Mouse (Mus musculus) hindbrain, embryonic 14.5 days (tissue): ENCODE data around the gene Sp6. TPM values are rescaled to one million over a fixed set of nuclear protein-coding genes. Genes with fewer than 3 reads are reported as not detected.
A peak's percentile ranks its signal among the peaks of the same experiment; 100 is the strongest.

ENCODE experiments used
- ATAC-seq: fragments of 200-750 bp; cut with Nextera tagmentation; 2 replicates; pipeline ENCODE4 v1.8.0; 2017; ENCODE audit warnings: moderate number of reproducible peaks, mild to moderate bottlenecking, moderate TSS enrichment, moderate library complexity; ENCODE audit not compliant: low FRiP score
- DNase-seq: peaks from one replicate; pipeline ENCODE4 v3.0.0-alpha.2; 2015; ENCODE audit warnings: low spot score
- H3K27ac ChIP-seq: fragments of 300-500 bp; sonication (generic); 2 replicates; pipeline ENCODE4 v1.5.1; 2014; ENCODE audit warnings: mild to moderate bottlenecking, moderate library complexity
- H3K27me3 ChIP-seq: fragments of 300-500 bp; sonication (generic); 2 replicates; pipeline ENCODE4 v1.6.1; 2014; ENCODE audit warnings: mild to moderate bottlenecking, low read length, mixed read lengths; ENCODE audit not compliant: control insufficient read depth, insufficient read depth
- H3K36me3 ChIP-seq: fragments of 300-500 bp; sonication (generic); replicated peaks from 2 replicates; pipeline ENCODE4 v1.6.1; 2014; ENCODE audit not compliant: control insufficient read depth, insufficient read depth
- H3K4me1 ChIP-seq: fragments of 300-500 bp; sonication (generic); replicated peaks from 2 replicates; pipeline ENCODE4 v1.6.1; 2014; ENCODE audit warnings: antibody characterized with exemption, low read length, mixed read lengths; ENCODE audit not compliant: control insufficient read depth, insufficient read depth
- H3K4me2 ChIP-seq: fragments of 300-500 bp; sonication (generic); replicated peaks from 2 replicates; pipeline ENCODE4 v1.6.1; 2014; ENCODE audit warnings: mild to moderate bottlenecking, moderate library complexity
- H3K4me3 ChIP-seq: fragments of 300-500 bp; sonication (generic); replicated peaks from 2 replicates; pipeline ENCODE4 v1.5.1; 2014; ENCODE audit warnings: mild to moderate bottlenecking, low read length
- H3K9ac ChIP-seq: fragments of 300-500 bp; sonication (generic); 2 replicates; pipeline ENCODE4 v1.6.1; 2014
- H3K9me3 ChIP-seq: fragments of 300-500 bp; sonication (generic); 2 replicates; pipeline ENCODE4 v1.6.1; 2016; ENCODE audit warnings: low read length; ENCODE audit not compliant: control insufficient read depth
- whole genome bisulfite sequencing: fragments of 180-500 bp; shearing (Covaris S2); extraction: QIAGEN DNeasy Blood & Tissue Kit; methylation state at CpG from one replicate; pipeline ENCODE4 v1.1.7; 2014; 5-methylcytosine and 5-hydroxymethylcytosine counted together
- polyA plus RNA-seq: library from polyadenylated mRNA; unstranded; fragments of >200 nt; fragmentation: Nextera tagmentation; extraction: Ambion mirVana; gene quantifications from 2 replicates; pipeline ENCODE4 v1.2.1, GENCODE M21; 2014

Sp6 gene
- polyA plus RNA-seq, 1 experiment from 2014 or later = 0.16 TPM

DNA sequence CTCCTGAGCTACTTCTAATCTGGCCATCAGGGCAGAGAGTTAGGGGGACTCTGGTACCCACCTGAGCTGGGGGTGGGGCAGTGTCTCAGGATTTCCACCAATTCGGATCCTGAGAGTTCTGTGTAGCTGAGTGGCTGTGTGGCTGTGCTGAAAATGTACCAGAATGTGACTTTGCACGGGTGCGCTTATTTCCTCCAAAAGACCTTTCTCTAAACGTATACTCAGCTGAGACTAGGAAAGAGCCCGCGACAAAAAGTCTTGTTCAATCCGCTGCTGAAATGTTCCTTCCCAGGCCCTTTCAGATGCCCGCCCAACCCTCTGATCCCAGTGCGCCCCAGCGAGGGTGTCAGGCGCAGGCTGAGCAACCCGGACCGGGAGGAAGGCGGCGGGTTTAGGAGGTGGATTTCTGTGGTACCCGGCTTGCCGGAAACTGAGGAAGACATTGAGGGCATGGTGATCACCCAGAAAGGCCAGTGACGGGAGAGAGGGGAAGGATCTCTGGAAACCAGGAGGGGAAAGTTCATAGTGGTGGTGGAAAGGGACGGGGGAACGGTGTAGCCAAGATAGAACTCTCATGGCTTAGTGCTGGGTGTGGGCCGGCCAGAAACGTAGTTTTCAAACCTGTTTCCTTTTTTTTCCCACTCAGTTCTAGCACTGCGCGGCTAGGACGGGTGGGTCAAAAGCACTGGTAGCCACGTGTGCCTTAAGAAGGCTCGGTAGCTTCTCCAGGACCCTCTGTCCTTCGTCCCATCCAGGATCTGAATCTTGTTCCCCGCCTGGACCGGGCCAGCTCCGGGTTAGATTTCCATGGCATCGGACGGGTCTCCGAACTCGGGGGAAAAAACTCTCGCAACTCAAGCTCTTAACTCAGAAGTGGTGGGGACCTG lies 4.7 kb downstream of the Sp6 start:
- peaks cover 12% of the 10 kb centered on the region; the same call in 1 of the 2 replicates for H3K4me1 ChIP-seq
- H3K9ac ChIP-seq = no peak overlapping the region
- H3K9me3 ChIP-seq = no peaks in the 10 kb centered on the region
- no peak overlapping the region for H3K27ac ChIP-seq
- no peaks in the 10 kb centered on the region for H3K36me3 ChIP-seq
- no peak for DNase-seq
- ATAC-seq = no peak
- peaks cover 87% of the 10 kb centered on the region for H3K27me3 ChIP-seq
- peak overlapping the region; percentile 47 for H3K4me2 ChIP-seq
- 2% methylated on average over 36 of the region's 36 CpGs for WGBS
- H3K4me3 ChIP-seq = peak overlapping the region; percentile 27

DNA sequence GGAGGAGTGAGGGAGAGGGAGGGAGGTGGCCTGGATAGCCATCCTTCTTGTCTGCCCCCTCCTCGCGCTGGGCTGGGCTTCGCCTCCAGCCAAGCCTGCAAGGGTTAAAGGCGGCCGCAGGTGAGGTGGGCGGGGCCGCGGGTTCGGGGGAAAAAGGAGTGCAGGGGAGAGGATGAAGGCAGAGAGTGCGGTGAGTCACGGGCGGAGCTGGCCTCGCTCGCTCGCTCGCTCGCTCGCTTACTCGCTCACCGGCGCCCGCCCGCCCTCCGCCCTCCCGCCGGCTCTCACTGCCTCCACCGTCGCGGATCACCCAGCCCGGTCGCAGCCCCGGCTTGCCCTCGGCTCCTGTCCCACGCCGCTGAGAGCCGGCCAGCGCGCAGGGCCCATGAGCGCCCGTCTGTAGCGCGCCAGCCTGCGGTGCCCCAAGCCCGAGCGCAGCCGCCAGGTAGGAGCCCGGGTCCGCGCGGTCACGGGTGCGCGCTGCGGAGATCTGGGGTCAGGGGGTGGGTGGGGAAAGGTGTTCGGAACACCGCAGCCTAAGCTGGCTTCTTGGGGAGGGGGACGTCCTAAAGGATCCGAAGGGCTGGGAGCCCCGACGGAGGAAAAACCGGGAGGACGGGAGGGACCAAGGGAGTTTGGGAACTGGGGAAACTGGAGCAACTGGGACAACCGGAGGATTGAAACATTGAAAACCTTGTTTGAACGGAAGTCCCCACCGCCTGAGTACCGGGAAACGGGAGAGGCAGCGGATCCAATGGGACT lies 5.6 kb downstream of the Sp6 start:
- under 1% methylated on average over 54 of the region's 68 CpGs for WGBS
- H3K4me1 ChIP-seq = peaks cover 12% of the 10 kb centered on the region; the same call in 1 of the 2 replicates
- no peaks in the 10 kb centered on the region for H3K9me3 ChIP-seq
- H3K27ac ChIP-seq = no peak overlapping the region
- H3K4me2 ChIP-seq = peak overlapping the region; percentile 47
- ATAC-seq (no peak), DNase-seq (no peak)
- peaks cover 95% of the 10 kb centered on the region for H3K27me3 ChIP-seq
- H3K4me3 ChIP-seq = peak overlapping the region; percentile 27
- H3K9ac ChIP-seq = no peak overlapping the region
- H3K36me3 ChIP-seq = no peaks in the 10 kb centered on the region

GRCm38 (mm10) chr11:97019345-97019708 lies 6.1 kb downstream of the Sp6 start:
- H3K36me3 ChIP-seq = no peaks in the 10 kb centered on the region
- 3% methylated on average over 13 of the region's 13 CpGs for WGBS
- no peak overlapping the region for H3K4me3 ChIP-seq
- no peak overlapping the region for H3K4me2 ChIP-seq
- no peak for DNase-seq
- peaks cover 12% of the 10 kb centered on the region; the same call in 1 of the 2 replicates for H3K4me1 ChIP-seq
- H3K9ac ChIP-seq = no peak overlapping the region
- peaks cover 95% of the 10 kb centered on the region for H3K27me3 ChIP-seq
- ATAC-seq = no peak
- no peaks in the 10 kb centered on the region for H3K9me3 ChIP-seq
- no peak overlapping the region for H3K27ac ChIP-seq

GRCm38 (mm10) chr11:97021121-97021765 lies 8.0 kb downstream of the Sp6 start:
- no peak for DNase-seq
- peak overlapping the region; percentile 46; the same call in 1 of the 2 replicates for H3K4me3 ChIP-seq
- peaks cover 92% of the 10 kb centered on the region for H3K27me3 ChIP-seq
- H3K9ac ChIP-seq = no peak overlapping the region
- H3K9me3 ChIP-seq = no peaks in the 10 kb centered on the region
- peak overlapping the region; percentile 73 for H3K4me2 ChIP-seq
- H3K36me3 ChIP-seq = no peaks in the 10 kb centered on the region
- H3K4me1 ChIP-seq = peaks cover 12% of the 10 kb centered on the region; the same call in 1 of the 2 replicates
- under 1% methylated on average over 26 of the region's 27 CpGs for WGBS
- no peak overlapping the region for H3K27ac ChIP-seq
- ATAC-seq = no peak

GRCm38 (mm10) chr11:97021873-97022484 lies 8.8 kb downstream of the Sp6 start:
- DNase-seq (peak; percentile 68), ATAC-seq (peak; percentile 25; the same call in 1 of the 2 replicates)
- H3K27ac ChIP-seq = no peak overlapping the region
- peak overlapping the region; percentile 73 for H3K4me2 ChIP-seq
- no peaks in the 10 kb centered on the region for H3K36me3 ChIP-seq
- H3K4me1 ChIP-seq = peaks cover 12% of the 10 kb centered on the region; the same call in 1 of the 2 replicates
- H3K27me3 ChIP-seq = peaks cover 85% of the 10 kb centered on the region
- H3K9me3 ChIP-seq = no peaks in the 10 kb centered on the region
- H3K9ac ChIP-seq = peak overlapping the region; percentile 64
- H3K4me3 ChIP-seq = peak overlapping the region; percentile 46
- WGBS = 0% methylated on average over 49 of the region's 50 CpGs

DNA sequence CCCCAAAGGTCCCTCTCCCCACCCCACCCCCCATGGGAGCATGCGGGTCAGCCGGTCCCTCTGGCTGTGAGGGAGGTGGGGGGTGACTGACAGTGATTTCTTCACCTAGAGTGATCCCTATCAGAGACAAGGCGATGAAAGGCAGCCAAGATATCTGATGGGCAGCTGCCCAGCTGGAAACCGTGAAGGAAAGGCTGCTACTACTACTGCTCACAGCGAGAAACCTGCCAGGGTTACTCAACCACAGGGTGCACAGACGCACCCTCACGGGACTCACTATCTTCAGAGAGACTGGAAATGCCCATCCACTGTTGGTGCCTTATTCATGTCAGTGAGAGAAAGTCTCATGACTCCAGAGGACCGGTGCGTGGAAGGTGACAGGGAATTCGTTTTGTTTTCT lies 11.8 kb downstream of the Sp6 start:
- Histone ChIP-seq H3K27ac (no peak overlapping the region), H3K4me2 (no peak overlapping the region), H3K4me1 (peaks cover 12% of the 10 kb centered on the region; the same call in 1 of the 2 replicates), H3K27me3 (peaks cover 57% of the 10 kb centered on the region), H3K9me3 (no peaks in the 10 kb centered on the region), H3K9ac (no peak overlapping the region), H3K36me3 (no peaks in the 10 kb centered on the region), H3K4me3 (no peak overlapping the region)
- ATAC-seq = no peak
- WGBS = 22% methylated on average over 10 of the region's 10 CpGs
- no peak for DNase-seq

DNA sequence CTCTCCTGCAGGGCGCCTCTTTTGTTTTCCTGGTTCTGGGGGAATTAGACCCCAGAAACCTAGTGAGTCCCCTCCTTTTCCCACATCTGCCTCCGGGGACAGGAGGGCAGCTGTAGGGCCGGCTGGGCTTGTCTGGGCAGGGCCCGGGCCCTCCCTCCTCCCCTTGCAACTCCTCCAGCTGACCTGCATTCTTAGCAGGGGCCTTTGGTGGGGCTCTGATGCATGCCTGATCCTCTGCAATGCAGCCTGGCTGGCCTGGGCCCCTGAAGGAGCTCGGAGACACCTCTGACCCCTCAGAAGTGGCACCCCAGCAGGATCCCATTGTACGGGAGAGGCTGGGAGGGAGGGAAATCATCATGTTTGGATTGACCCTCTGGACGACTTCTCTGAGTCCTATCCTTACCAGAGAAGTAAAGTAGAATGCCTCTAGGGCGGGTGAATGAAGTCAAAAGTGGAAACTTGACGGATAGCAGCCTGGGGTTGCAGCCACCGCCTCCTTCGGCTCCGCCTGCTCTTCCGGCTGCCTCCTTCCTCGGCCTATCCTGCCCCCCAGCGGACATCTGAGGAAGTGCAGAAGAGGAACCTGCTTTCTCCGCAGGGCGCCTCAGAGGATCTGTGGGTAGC lies 12.6 kb downstream of the Sp6 start:
- WGBS = 2% methylated on average over 16 of the region's 17 CpGs
- H3K4me2 ChIP-seq = peak overlapping the region; percentile 43
- DNase-seq = peak; percentile 90
- peaks cover 49% of the 10 kb centered on the region for H3K27me3 ChIP-seq
- peak overlapping the region; percentile 46 for H3K9ac ChIP-seq
- H3K4me1 ChIP-seq = peaks cover 20% of the 10 kb centered on the region
- no peaks in the 10 kb centered on the region for H3K36me3 ChIP-seq
- H3K4me3 ChIP-seq = peak overlapping the region; percentile 8
- no peaks in the 10 kb centered on the region for H3K9me3 ChIP-seq
- H3K27ac ChIP-seq = no peak overlapping the region
- ATAC-seq = peak; percentile 54

DNA sequence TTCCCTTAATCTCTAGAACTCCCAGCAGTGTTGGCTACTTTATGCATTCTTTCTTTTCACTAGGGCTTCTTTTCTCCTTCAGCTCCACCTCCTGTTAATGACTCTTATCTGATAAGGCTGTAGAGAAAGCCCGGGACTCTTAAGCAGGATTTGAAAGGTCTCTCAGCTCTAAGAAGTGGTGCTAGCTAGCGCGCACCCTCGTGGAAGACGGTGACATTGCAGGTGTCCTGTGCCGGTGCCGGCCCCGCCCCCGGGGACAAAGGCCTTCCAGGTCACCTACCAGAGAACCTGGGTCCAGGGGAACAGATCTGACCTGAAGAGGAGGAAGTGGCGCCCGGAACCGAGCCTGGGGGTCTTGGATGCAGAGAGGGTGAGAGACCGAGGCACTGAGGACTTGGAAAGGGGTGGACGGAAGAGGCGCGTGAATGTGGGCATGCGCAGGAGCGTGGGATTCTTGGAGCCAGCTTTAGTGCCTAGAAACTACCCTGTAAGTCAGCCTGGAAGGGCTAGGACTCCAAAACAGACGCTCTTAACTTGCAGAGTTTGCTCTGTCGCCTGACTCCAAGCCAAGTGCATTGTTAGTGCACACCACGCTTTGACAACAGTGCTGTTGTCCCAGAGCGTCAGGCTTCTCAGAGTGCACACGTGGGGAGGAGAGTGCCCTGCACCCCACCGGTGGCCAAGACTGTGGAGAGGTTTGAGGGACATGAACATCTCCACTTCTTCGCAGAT lies 16.7 kb downstream of the Sp6 start, which contains the start of gene Scrn2:
Gene Scrn2, plus strand, starts transcription at position 253 of the 732 bp plus-strand sequence.
- peak within 1 kb of the TSS; percentile 58 for H3K4me3 ChIP-seq
- 1% methylated on average over 25 of the region's 25 CpGs for WGBS
- peak within 1 kb of the TSS; percentile 78 for H3K27ac ChIP-seq
- peak within 1 kb of the TSS; percentile 74 for H3K4me2 ChIP-seq
- H3K36me3 ChIP-seq = no peaks in the 10 kb centered on the region
- H3K27me3 ChIP-seq = peaks cover 9% of the 10 kb centered on the region
- DNase-seq (peak; percentile 86), ATAC-seq (peak; percentile 72; the same call in 1 of the 2 replicates)
- H3K4me1 ChIP-seq = peaks cover 8% of the 10 kb centered on the region
- H3K9ac ChIP-seq = peak within 1 kb of the TSS; percentile 71
- no peaks in the 10 kb centered on the region for H3K9me3 ChIP-seq
